Mouse (Mus musculus) G1E (cell line): Measurements from ENCODE around the gene Tbp. TPM values are rescaled to one million over a fixed set of nuclear protein-coding genes. Genes with fewer than 3 reads are reported as not detected.
A peak's percentile ranks its signal among the peaks of the same experiment; 100 is the strongest.

Experiments
- ATAC-seq: 2 replicates; pipeline ENCODE4 v1.8.0; 2016; ENCODE audit warnings: mild to moderate bottlenecking; ENCODE audit not compliant: insufficient number of reproducible peaks, poor library complexity, low FRiP score, severe bottlenecking; ENCODE audit errors: extremely low read depth
- DNase-seq: peaks from one replicate; pipeline ENCODE4 v3.0.0; 2012; ENCODE audit warnings: low spot score
- H3K27me3 ChIP-seq: 2 replicates; pipeline ENCODE4 v1.6.1; 2012; ENCODE audit warnings: mild to moderate bottlenecking, low read length, inconsistent platforms; ENCODE audit not compliant: insufficient read depth
- H3K36me3 ChIP-seq: replicated peaks from 2 replicates; pipeline ENCODE3; 2012; ENCODE audit warnings: mild to moderate bottlenecking, inconsistent platforms
- H3K4me1 ChIP-seq: 2 replicates; pipeline ENCODE4 v1.6.1; 2012; ENCODE audit warnings: low read depth, low read length, inconsistent platforms, mixed read lengths; ENCODE audit not compliant: insufficient read depth
- H3K4me3 ChIP-seq: 2 replicates; pipeline ENCODE4 v1.5.1; 2012; ENCODE audit warnings: low read depth, mild to moderate bottlenecking, inconsistent platforms, low read length, moderate library complexity, mixed read lengths
- H3K9me3 ChIP-seq: replicated peaks from 2 replicates; pipeline ENCODE4 v1.6.1; 2012; ENCODE audit warnings: inconsistent platforms
- CTCF ChIP-seq: IDR thresholded peaks from 2 replicates; pipeline ENCODE4 v1.5.1; 2012; ENCODE audit warnings: low read depth, low read length, inconsistent platforms, mixed read lengths
- GATA1 ChIP-seq: IDR thresholded peaks from 2 replicates; pipeline ENCODE4 v1.6.1; 2012; ENCODE audit warnings: borderline replicate concordance, low read length, inconsistent platforms, mixed read lengths
- GATA2 ChIP-seq: IDR thresholded peaks from 2 replicates; pipeline ENCODE4 v1.6.1; 2012; ENCODE audit warnings: low read depth, low read length, inconsistent platforms, borderline replicate concordance
- POLR2AphosphoS5 ChIP-seq: IDR thresholded peaks from 2 replicates; pipeline ENCODE4 v1.6.1; 2012; ENCODE audit warnings: low read depth, low read length, inconsistent platforms; ENCODE audit not compliant: insufficient replicate concordance
- TAL1 ChIP-seq: conservative IDR thresholded peaks from 2 replicates; pipeline ENCODE4 v1.6.1; 2012; ENCODE audit warnings: low read depth, low read length, inconsistent platforms, mixed read lengths
- polyA plus RNA-seq: library from polyadenylated mRNA; stranded (reverse); fragments of >175 nt; gene quantifications from 2 replicates; pipeline ENCODE4 v1.2.3, GENCODE M21; 2012
- total RNA-seq, 2 experiments: library from RNA; stranded (forward) in 1 of 2; stranded (reverse) in 1 of 2; fragments of 200-1000 nt in 1 of 2; fragments of >200 nt in 1 of 2; fragmentation: Nextera tagmentation in 1 of 2; gene quantifications; 2 replicates each; pipeline ENCODE4 v1.2.3; 2014 to 2017

Gene Tbp
- total and polyA plus RNA-seq, 3 experiments, result 9.8 to 176 (median 66.5) TPM

- DNase-seq (no peak), ATAC-seq (no peak)
- Histone ChIP-seq H3K4me1 (no peaks in the 10 kb centered on the region), H3K4me3 (no peak overlapping the region), H3K36me3 (no peaks in the 10 kb centered on the region), H3K27me3 (no peaks in the 10 kb centered on the region), H3K9me3 (no peaks in the 10 kb centered on the region)
- no peak for TF ChIP-seq POLR2AphosphoS5
- TF ChIP-seq GATA1, result no peak
- no peak for TF ChIP-seq CTCF
- no peak for TF ChIP-seq TAL1
- TF ChIP-seq GATA2, result no peak
Measured at GRCm38 (mm10) chr17:15549713-15550112, 50.0 kb downstream of the Tbp start.

- Histone ChIP-seq H3K9me3 (no peaks in the 10 kb centered on the region), H3K27me3 (peaks cover 3% of the 10 kb centered on the region; the same call in 1 of the 2 replicates), H3K4me3 (no peak overlapping the region), H3K4me1 (peaks cover 12% of the 10 kb centered on the region), H3K36me3 (no peaks in the 10 kb centered on the region)
- TF ChIP-seq GATA2 (no peak), POLR2AphosphoS5 (no peak), TAL1 (no peak), CTCF (no peak), GATA1 (no peak)
- ATAC-seq, result no peak
- no peak for DNase-seq
Measured at GRCm38 (mm10) chr17:15559946-15560345, 60.3 kb downstream of the Tbp start.

GRCm38 (mm10) chr17:15564014-15564927 is 64.6 kb downstream of the Tbp start, which contains the start of gene Prdm9:
Prdm9 (minus strand) TSS chr17:15564354.
- ATAC-seq (peak; percentile 99), DNase-seq (peak; percentile 92)
- H3K9me3 ChIP-seq, result no peaks in the 10 kb centered on the region
- TF ChIP-seq POLR2AphosphoS5, result no peak
- peaks cover 13% of the 10 kb centered on the region for H3K4me1 ChIP-seq
- H3K4me3 ChIP-seq, result peak within 1 kb of the TSS; percentile 78
- H3K36me3 ChIP-seq, result no peaks in the 10 kb centered on the region
- peaks cover 3% of the 10 kb centered on the region; the same call in 1 of the 2 replicates for H3K27me3 ChIP-seq

GRCm38 (mm10) chr17:15564928-15565300 is 65.2 kb downstream of the Tbp start:
- H3K27me3 ChIP-seq, result peaks cover 3% of the 10 kb centered on the region; the same call in 1 of the 2 replicates
- H3K9me3 ChIP-seq, result no peaks in the 10 kb centered on the region
- H3K36me3 ChIP-seq, result no peaks in the 10 kb centered on the region
- peaks cover 13% of the 10 kb centered on the region for H3K4me1 ChIP-seq
- H3K4me3 ChIP-seq, result peak overlapping the region; percentile 78
- DNase-seq, result no peak
- TF ChIP-seq GATA2 (no peak), GATA1 (no peak), CTCF (no peak), POLR2AphosphoS5 (no peak), TAL1 (no peak)
- no peak for ATAC-seq

GRCm38 (mm10) chr17:15566908-15567307 is 67.2 kb downstream of the Tbp start:
- Histone ChIP-seq H3K4me1 (peaks cover 13% of the 10 kb centered on the region), H3K9me3 (no peaks in the 10 kb centered on the region), H3K36me3 (no peaks in the 10 kb centered on the region), H3K27me3 (peaks cover 3% of the 10 kb centered on the region; the same call in 1 of the 2 replicates), H3K4me3 (no peak overlapping the region)
- no peak for DNase-seq
- TF ChIP-seq TAL1, result no peak
- TF ChIP-seq GATA1, result no peak
- ATAC-seq, result no peak

GRCm38 (mm10) chr17:15575056-15575455 is 75.4 kb downstream of the Tbp start:
- ATAC-seq, result no peak
- no peak for DNase-seq
- Histone ChIP-seq H3K4me1 (no peaks in the 10 kb centered on the region), H3K27me3 (peaks cover 8% of the 10 kb centered on the region; the same call in 1 of the 2 replicates), H3K9me3 (no peaks in the 10 kb centered on the region), H3K4me3 (no peak overlapping the region), H3K36me3 (no peaks in the 10 kb centered on the region)
- TF ChIP-seq TAL1, result no peak
- no peak for TF ChIP-seq CTCF
- no peak for TF ChIP-seq GATA1
- TF ChIP-seq GATA2, result no peak
- no peak for TF ChIP-seq POLR2AphosphoS5
